Mouse (Mus musculus) kidney, adult 9 months (tissue): ENCODE results near the gene Socs2.

Experiments
- DNase-seq: peaks from one replicate; pipeline ENCODE4 v3.0.0; 2022

Socs2 gene

GRCm38 (mm10) chr10:95340676-95341075 lies 76.3 kb downstream of the Socs2 start:
- no peak for DNase-seq

DNA sequence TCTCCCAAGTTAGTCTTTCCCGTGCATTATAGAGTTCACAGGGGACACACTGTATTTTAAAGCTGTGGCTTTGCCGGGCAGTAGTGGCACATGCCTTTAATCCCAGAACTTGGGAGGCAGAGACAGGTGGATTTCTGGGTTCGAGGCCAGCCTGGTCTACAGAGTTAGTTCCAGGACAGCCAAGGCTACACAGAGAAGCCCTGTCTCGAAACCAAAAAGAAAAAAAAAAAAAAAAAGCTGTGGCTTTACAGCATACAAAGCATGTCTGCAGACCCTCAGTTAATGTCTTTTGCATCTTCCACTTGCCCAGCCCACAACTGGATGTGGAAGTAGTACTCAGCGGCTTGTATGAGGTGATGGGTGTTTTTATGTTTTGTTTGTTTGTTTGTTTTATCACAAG lies 79.4 kb downstream of the Socs2 start:
- DNase-seq: no peak

GRCm38 (mm10) chr10:95336781-95337544 lies 80.0 kb downstream of the Socs2 start:
- peak; percentile 28 for DNase-seq
